Mouse (Mus musculus) liver, postnatal 0 days (tissue): ENCODE results near the gene Klhdc7b. TPM values are rescaled to one million over a fixed set of nuclear protein-coding genes. Genes with fewer than 3 reads are reported as not detected.

ENCODE experiments used
- ATAC-seq: fragments of 200-750 bp; cut with Nextera tagmentation; 2 replicates; pipeline ENCODE4 v1.8.0; 2017; ENCODE audit warnings: mild to moderate bottlenecking, moderate library complexity
- DNase-seq: peaks from one replicate; pipeline ENCODE4 v3.0.0-alpha.2; 2016
- H3K27ac ChIP-seq: fragments of 300-500 bp; sonication (generic); 2 replicates; pipeline ENCODE4 v1.5.1; 2014; ENCODE audit warnings: antibody characterized with exemption, moderate library complexity, mild to moderate bottlenecking, low read depth
- H3K27me3 ChIP-seq: fragments of 300-500 bp; sonication (generic); 2 replicates; pipeline ENCODE4 v1.6.1; 2014; ENCODE audit warnings: low read length, control low read depth, mixed read lengths; ENCODE audit not compliant: insufficient read depth
- H3K36me3 ChIP-seq: fragments of 300-500 bp; sonication (generic); replicated peaks from 2 replicates; pipeline ENCODE4 v1.6.1; 2014; ENCODE audit warnings: mild to moderate bottlenecking, control low read depth, low read length, moderate library complexity, mixed read lengths; ENCODE audit not compliant: insufficient read depth
- H3K4me1 ChIP-seq: fragments of 300-500 bp; sonication (generic); 2 replicates; pipeline ENCODE4 v1.6.1; 2014; ENCODE audit warnings: antibody characterized with exemption, mild to moderate bottlenecking, control low read depth; ENCODE audit not compliant: insufficient read depth
- H3K4me2 ChIP-seq: fragments of 300-500 bp; sonication (generic); 2 replicates; pipeline ENCODE4 v1.6.1; 2014; ENCODE audit warnings: low read depth, mild to moderate bottlenecking, low read length, moderate library complexity, mixed read lengths
- H3K4me3 ChIP-seq: fragments of 300-500 bp; sonication (generic); 2 replicates; pipeline ENCODE4 v1.5.1; 2014; ENCODE audit warnings: low read depth, low read length
- H3K9ac ChIP-seq: fragments of 300-500 bp; sonication (generic); replicated peaks from 2 replicates; pipeline ENCODE4 v1.6.1; 2014; ENCODE audit warnings: mild to moderate bottlenecking, moderate library complexity
- H3K9me3 ChIP-seq: fragments of 300-500 bp; sonication (generic); 2 replicates; pipeline ENCODE4 v1.6.1; 2016; ENCODE audit warnings: mild to moderate bottlenecking, control low read depth, low read length, mixed read lengths
- CTCF ChIP-seq: sonication (generic); IDR thresholded peaks from 2 replicates; pipeline ENCODE4 v1.5.1; 2016; ENCODE audit warnings: antibody characterized with exemption, low read depth
- EP300 ChIP-seq: IDR thresholded peaks from 2 replicates; pipeline ENCODE4 v1.6.1; 2016; ENCODE audit warnings: antibody characterized with exemption, low read depth, mild to moderate bottlenecking
- WGBS: fragments of 180-500 bp; shearing (Covaris S2); extraction: QIAGEN DNeasy Blood & Tissue Kit; methylation state at CpG from one replicate; pipeline ENCODE4 v1.1.7; 2014; ENCODE audit not compliant: insufficient replicate concordance; 5-methylcytosine and 5-hydroxymethylcytosine counted together
- polyA plus RNA-seq: library from polyadenylated mRNA; unstranded; fragments of >200 nt; fragmentation: Nextera tagmentation; extraction: Ambion mirVana; gene quantifications from 2 replicates; pipeline ENCODE4 v1.2.1, GENCODE M21; 2015

Klhdc7b gene
- polyA plus RNA-seq, 1 experiment from 2014 or later, result not detected

GRCm38 (mm10) chr15:89373027-89373761, 11.5 kb upstream of the Klhdc7b start:
- peak overlapping the region; percentile 97 for H3K27ac ChIP-seq
- peak; percentile 91 for DNase-seq
- peak; percentile 80 for ATAC-seq
- peak overlapping the region; percentile 84 for H3K4me3 ChIP-seq
- no peaks in the 10 kb centered on the region for H3K9me3 ChIP-seq
- peaks cover 16% of the 10 kb centered on the region for H3K27me3 ChIP-seq
- H3K4me2 ChIP-seq, result peak overlapping the region; percentile 94
- H3K4me1 ChIP-seq, result peaks cover 19% of the 10 kb centered on the region
- TF ChIP-seq CTCF (peak; percentile 87), EP300 (no peak)
- peaks cover 41% of the 10 kb centered on the region for H3K36me3 ChIP-seq
- peak overlapping the region; percentile 76 for H3K9ac ChIP-seq
- 1% methylated on average over 35 of the region's 35 CpGs for WGBS

- WGBS, result under 1% methylated on average over 40 of the region's 42 CpGs
- Histone ChIP-seq H3K4me3 (peak within 1 kb of the TSS; percentile 84), H3K4me2 (peak within 1 kb of the TSS; percentile 94), H3K27me3 (peaks cover 22% of the 10 kb centered on the region), H3K4me1 (peaks cover 25% of the 10 kb centered on the region), H3K27ac (peak within 1 kb of the TSS; percentile 97), H3K9ac (peak within 1 kb of the TSS; percentile 76), H3K36me3 (peaks cover 35% of the 10 kb centered on the region), H3K9me3 (no peaks in the 10 kb centered on the region)
- DNase-seq (peak; percentile 96), ATAC-seq (peak; percentile 71)
- TF ChIP-seq EP300, result no peak
- TF ChIP-seq CTCF, result peak; percentile 94
Observed at GRCm38 (mm10) chr15:89373762-89374248, 10.9 kb upstream of the Klhdc7b start, which contains the start of gene Sco2. Sco2 (minus strand) TSS chr15:89373846.

DNA sequence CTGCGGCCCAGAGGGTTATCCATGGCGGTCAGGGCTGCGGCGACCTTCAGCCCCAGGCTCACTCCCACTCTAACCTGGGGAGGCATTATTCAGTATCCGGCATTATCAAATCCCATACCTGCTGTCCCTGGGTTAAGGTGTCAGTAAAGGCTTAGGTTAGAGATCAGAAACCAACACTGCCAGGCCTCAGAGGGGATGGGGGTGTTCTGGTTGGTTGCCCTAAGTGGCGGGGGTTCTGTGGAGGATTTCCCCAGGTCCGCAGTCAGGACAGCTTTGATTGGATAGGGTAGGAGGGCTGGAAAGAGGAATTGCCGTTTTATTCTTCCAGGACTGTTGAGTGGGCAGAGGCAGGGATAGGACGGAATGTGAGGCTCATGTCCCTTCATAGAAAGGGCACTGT, 10.4 kb upstream of the Klhdc7b start:
- H3K36me3 ChIP-seq, result peaks cover 30% of the 10 kb centered on the region
- no peak for ATAC-seq
- H3K27me3 ChIP-seq, result peaks cover 27% of the 10 kb centered on the region
- WGBS, result 56% methylated on average over 9 of the region's 9 CpGs
- H3K4me3 ChIP-seq, result peak overlapping the region; percentile 84
- TF ChIP-seq CTCF (no peak), EP300 (no peak)
- H3K4me2 ChIP-seq, result peak overlapping the region; percentile 94
- no peaks in the 10 kb centered on the region for H3K9me3 ChIP-seq
- peaks cover 30% of the 10 kb centered on the region for H3K4me1 ChIP-seq
- H3K9ac ChIP-seq, result peak overlapping the region; percentile 76
- peak overlapping the region; percentile 97 for H3K27ac ChIP-seq
- no peak for DNase-seq

DNA sequence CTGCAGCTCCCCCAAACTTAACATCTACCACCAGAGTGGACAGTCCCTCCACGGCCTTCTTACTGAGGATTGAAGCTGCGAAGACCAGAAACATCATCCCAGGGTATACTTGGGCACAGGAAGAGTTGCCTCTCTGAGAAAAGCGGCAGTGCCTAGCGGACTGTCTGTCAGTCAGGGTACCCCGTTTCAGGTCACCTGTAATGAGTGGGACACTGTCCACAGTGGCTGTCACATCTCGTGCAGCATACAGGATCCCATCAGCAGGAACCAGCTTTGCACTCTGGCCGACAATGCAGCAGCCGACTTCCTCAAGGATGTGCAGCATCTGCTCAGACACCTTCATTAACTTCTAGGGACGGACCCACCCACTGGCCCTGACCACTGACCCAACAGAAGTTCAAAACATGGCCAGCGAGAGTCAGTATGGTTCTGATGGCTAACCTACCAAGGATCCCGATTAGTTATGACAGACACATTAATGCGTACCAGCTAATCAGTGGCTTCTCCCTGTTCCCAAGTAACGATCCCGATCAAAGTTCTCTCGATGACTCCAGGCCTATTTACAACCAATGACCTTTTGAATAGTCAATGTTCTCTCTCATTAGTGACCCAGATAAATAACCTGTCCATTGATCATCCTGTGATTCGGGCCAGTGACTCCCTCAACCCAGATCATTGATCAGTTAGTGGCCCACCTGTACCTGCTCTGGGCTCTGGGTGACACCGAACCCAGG, 9.7 kb upstream of the Klhdc7b start:
- Histone ChIP-seq H3K27me3 (peaks cover 27% of the 10 kb centered on the region), H3K36me3 (peaks cover 23% of the 10 kb centered on the region), H3K9me3 (no peaks in the 10 kb centered on the region), H3K9ac (no peak overlapping the region), H3K27ac (peak overlapping the region; percentile 97), H3K4me2 (peak overlapping the region; percentile 94; the same call in 1 of the 2 replicates), H3K4me1 (peaks cover 33% of the 10 kb centered on the region), H3K4me3 (no peak overlapping the region)
- TF ChIP-seq CTCF (no peak), EP300 (no peak)
- 81% methylated on average over 17 of the region's 17 CpGs for WGBS
- DNase-seq (no peak), ATAC-seq (peak; percentile 20)

- Histone ChIP-seq H3K36me3 (peaks cover 17% of the 10 kb centered on the region), H3K4me3 (no peak overlapping the region), H3K9ac (no peak overlapping the region; the same call in 1 of the 2 replicates), H3K9me3 (no peaks in the 10 kb centered on the region), H3K27me3 (peaks cover 27% of the 10 kb centered on the region), H3K4me1 (peaks cover 33% of the 10 kb centered on the region), H3K4me2 (no peak overlapping the region), H3K27ac (peak overlapping the region; percentile 7; the same call in 1 of the 2 replicates)
- 74% methylated on average over 7 of the region's 7 CpGs for WGBS
- DNase-seq (no peak), ATAC-seq (no peak)
- no peak for TF ChIP-seq EP300
- no peak for TF ChIP-seq CTCF
Observed at GRCm38 (mm10) chr15:89376040-89376439, 8.7 kb upstream of the Klhdc7b start.

- peak within 1 kb of the TSS; percentile 16; the same call in 1 of the 2 replicates for H3K9ac ChIP-seq
- peak within 1 kb of the TSS; percentile 29 for H3K4me2 ChIP-seq
- H3K4me3 ChIP-seq, result no peak within 1 kb of the TSS
- 48% methylated on average over 16 of the region's 16 CpGs for WGBS
- H3K36me3 ChIP-seq, result peaks cover 7% of the 10 kb centered on the region
- H3K27me3 ChIP-seq, result peaks cover 27% of the 10 kb centered on the region
- no peak for TF ChIP-seq CTCF
- peak within 1 kb of the TSS; percentile 7; the same call in 1 of the 2 replicates for H3K27ac ChIP-seq
- peaks cover 33% of the 10 kb centered on the region for H3K4me1 ChIP-seq
- ATAC-seq (no peak), DNase-seq (no peak)
- H3K9me3 ChIP-seq, result no peaks in the 10 kb centered on the region
Observed at GRCm38 (mm10) chr15:89376957-89377356, 7.8 kb upstream of the Klhdc7b start, which contains the start of gene Tymp. Tymp (minus strand) TSS chr15:89377039.
